Mouse (Mus musculus): ENCODE results near the gene Sfxn3.

DNA sequence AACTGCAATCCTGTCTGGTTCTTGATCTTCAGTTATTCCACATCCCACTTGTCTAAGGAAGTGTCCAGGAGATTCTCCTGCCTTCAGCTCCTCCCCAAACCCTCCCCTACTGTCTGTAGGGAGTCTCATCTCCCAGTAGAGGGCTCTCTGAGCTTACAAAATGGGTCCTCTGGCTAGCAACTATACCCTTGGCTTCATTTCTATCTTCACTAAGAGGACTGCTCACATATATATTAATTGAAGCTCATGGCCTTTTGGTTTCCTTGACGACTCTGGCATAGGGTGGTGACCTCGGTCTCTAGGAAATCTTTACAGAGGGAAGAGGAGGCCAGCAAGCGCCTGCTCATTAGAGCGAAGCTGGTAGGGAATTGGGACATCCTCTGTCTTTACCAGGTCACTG lies 9.1 kb downstream of the Sfxn3 start:
- no peak for TF ChIP-seq TAL1 (IDR thresholded peaks at IDR 0.05; ENCODE audit: low read length)
- TF ChIP-seq GATA1 (IDR thresholded peaks at IDR 0.05; ENCODE audit: low read length), result no peak
